Mouse (Mus musculus) MEL (cell line): ENCODE results near the gene Plpp6. TPM values are rescaled to one million over a fixed set of nuclear protein-coding genes. Genes with fewer than 3 reads are reported as not detected.

ENCODE experiments used
- DNase-seq: peaks from one replicate; pipeline ENCODE4 v3.0.0; 2011; ENCODE audit warnings: low read depth, low spot score
- H3K27ac ChIP-seq: 2 replicates; pipeline ENCODE4 v1.5.1; 2012; ENCODE audit warnings: low read depth, mild to moderate bottlenecking, control low read depth, low read length, moderate library complexity; ENCODE audit not compliant: control insufficient read depth
- H3K27me3 ChIP-seq, 2 experiments: fragments of 150-350 bp in 1 of 2; sonication (generic) in 1 of 2; 2 replicates each; pipeline ENCODE4 v1.6.1; 2012; ENCODE audit warnings: low read length in 2 of 2, mild to moderate bottlenecking in 2 of 2, improper control_type of control experiment in 1 of 2, moderate library complexity in 1 of 2; ENCODE audit not compliant: insufficient read depth in 2 of 2, control insufficient read depth in 1 of 2
- H3K36me3 ChIP-seq, 2 experiments: 2 replicates each; pipeline ENCODE4 v1.6.1; 2012 to 2014; ENCODE audit warnings: low read length in 2 of 2, improper control_type of control experiment in 1 of 2, inconsistent platforms in 1 of 2, mild to moderate bottlenecking in 1 of 2; ENCODE audit not compliant: insufficient read depth in 2 of 2, control insufficient read depth in 1 of 2
- H3K4me1 ChIP-seq, 2 experiments: fragments of 150-350 bp in 1 of 2; sonication (generic) in 1 of 2; 2 replicates each; pipeline ENCODE4 v1.6.1; 2012; ENCODE audit warnings: low read length in 2 of 2, improper control_type of control experiment in 1 of 2, mild to moderate bottlenecking in 1 of 2; ENCODE audit not compliant: insufficient read depth in 2 of 2, control insufficient read depth in 1 of 2
- H3K4me3 ChIP-seq, 2 experiments: fragments of 150-350 bp in 1 of 2; sonication (generic) in 1 of 2; 2 replicates each; pipeline ENCODE4 v1.5.1; 2012; ENCODE audit warnings: low read depth in 2 of 2, low read length in 2 of 2, mild to moderate bottlenecking in 2 of 2, moderate library complexity in 2 of 2, control low read depth in 1 of 2, improper control_type of control experiment in 1 of 2; ENCODE audit not compliant: control insufficient read depth in 1 of 2, insufficient read depth in 1 of 2
- H3K79me2 ChIP-seq: 2 replicates; pipeline ENCODE4 v1.6.1; 2012; ENCODE audit warnings: mild to moderate bottlenecking, low read length, moderate library complexity; ENCODE audit not compliant: control insufficient read depth, poor library complexity, insufficient read depth
- H3K9ac ChIP-seq: 2 replicates; pipeline ENCODE4 v1.6.1; 2012; ENCODE audit warnings: low read depth, mild to moderate bottlenecking, control low read depth, low read length, moderate library complexity; ENCODE audit not compliant: control insufficient read depth, poor library complexity, severe bottlenecking
- H3K9me3 ChIP-seq: fragments of 150-350 bp; sonication (generic); replicated peaks from 2 replicates; pipeline ENCODE4 v1.6.1; 2012; ENCODE audit warnings: mild to moderate bottlenecking, low read length, improper control_type of control experiment, moderate library complexity; ENCODE audit not compliant: insufficient read depth
- BHLHE40 ChIP-seq: IDR thresholded peaks from 2 replicates; pipeline ENCODE4 v1.6.1; 2012; ENCODE audit warnings: low read depth, mild to moderate bottlenecking, inconsistent platforms, low read length, improper control_type of control experiment, borderline replicate concordance
- CHD2 ChIP-seq: IDR thresholded peaks from 2 replicates; pipeline ENCODE4 v1.6.1; 2011; ENCODE audit warnings: low read length, improper control_type of control experiment
- ELF1 ChIP-seq: IDR thresholded peaks from 2 replicates; pipeline ENCODE4 v1.6.1; 2014; ENCODE audit warnings: low read depth, mild to moderate bottlenecking, inconsistent platforms, low read length, improper control_type of control experiment, moderate library complexity
- EP300 ChIP-seq, 2 experiments: IDR thresholded peaks; 2 replicates each; pipeline ENCODE4 v1.6.1; 2011; ENCODE audit warnings: improper control_type of control experiment in 2 of 2, low read length in 2 of 2, low read depth in 1 of 2, mild to moderate bottlenecking in 1 of 2
- ETS1 ChIP-seq: IDR thresholded peaks from 2 replicates; pipeline ENCODE4 v1.6.1; 2012; ENCODE audit warnings: low read depth, mild to moderate bottlenecking, inconsistent platforms, low read length, improper control_type of control experiment, moderate library complexity
- GATA1 ChIP-seq: IDR thresholded peaks from 2 replicates; pipeline ENCODE4 v1.6.1; 2011; ENCODE audit warnings: low read depth, low read length, improper control_type of control experiment
- KAT2A ChIP-seq: conservative IDR thresholded peaks from 2 replicates; pipeline ENCODE4 v1.6.1; 2012; ENCODE audit warnings: low read depth, low read length, improper control_type of control experiment, inconsistent platforms
- MAFK ChIP-seq: IDR thresholded peaks from 2 replicates; pipeline ENCODE4 v1.6.1; 2011; ENCODE audit warnings: low read depth, mild to moderate bottlenecking, low read length, improper control_type of control experiment, borderline replicate concordance
- MEF2A ChIP-seq: IDR thresholded peaks from 2 replicates; pipeline ENCODE4 v1.6.1; 2014; ENCODE audit warnings: low read depth, mild to moderate bottlenecking, inconsistent platforms, low read length, improper control_type of control experiment; ENCODE audit not compliant: poor library complexity, insufficient replicate concordance, severe bottlenecking; ENCODE audit errors: extremely low read depth
- MXI1 ChIP-seq: IDR thresholded peaks from 2 replicates; pipeline ENCODE4 v1.6.1; 2011; ENCODE audit warnings: mild to moderate bottlenecking, low read depth, low read length, improper control_type of control experiment
- MYB ChIP-seq: IDR thresholded peaks from 2 replicates; pipeline ENCODE4 v1.6.1; 2011; ENCODE audit warnings: mild to moderate bottlenecking, low read depth, low read length, improper control_type of control experiment
- MYC ChIP-seq: IDR thresholded peaks from 2 replicates; pipeline ENCODE4 v1.6.1; 2011; ENCODE audit warnings: low read depth, mild to moderate bottlenecking, low read length, improper control_type of control experiment, moderate library complexity
- POLR2A ChIP-seq, 2 experiments: IDR thresholded peaks; 2 replicates each; pipeline ENCODE4 v1.6.1; 2011 to 2012; ENCODE audit warnings: low read length in 2 of 2, mild to moderate bottlenecking in 2 of 2, control low read depth in 1 of 2, improper control_type of control experiment in 1 of 2, low read depth in 1 of 2, moderate library complexity in 1 of 2; ENCODE audit not compliant: control insufficient read depth in 1 of 2, insufficient read depth in 1 of 2, poor library complexity in 1 of 2
- POLR2AphosphoS2 ChIP-seq: IDR thresholded peaks from 2 replicates; pipeline ENCODE4 v1.6.1; 2011; ENCODE audit warnings: low read length, improper control_type of control experiment
- RAD21 ChIP-seq: IDR thresholded peaks from 2 replicates; pipeline ENCODE4 v1.6.1; 2011; ENCODE audit warnings: mild to moderate bottlenecking, low read depth, low read length, improper control_type of control experiment
- RCOR1 ChIP-seq: IDR thresholded peaks from 2 replicates; pipeline ENCODE4 v1.6.1; 2012; ENCODE audit warnings: low read depth, mild to moderate bottlenecking, inconsistent platforms, low read length, improper control_type of control experiment
- SIN3A ChIP-seq: IDR thresholded peaks from 2 replicates; pipeline ENCODE4 v1.6.1; 2012; ENCODE audit warnings: low read length, improper control_type of control experiment, inconsistent platforms
- SMC3 ChIP-seq: IDR thresholded peaks from 2 replicates; pipeline ENCODE4 v1.6.1; 2011; ENCODE audit warnings: low read depth, low read length, improper control_type of control experiment
- TBP ChIP-seq: IDR thresholded peaks from 2 replicates; pipeline ENCODE4 v1.8.0; 2011; ENCODE audit warnings: low read depth, low read length, improper control_type of control experiment
- TCF12 ChIP-seq: IDR thresholded peaks from 2 replicates; pipeline ENCODE4 v1.6.1; 2014; ENCODE audit warnings: low read depth, mild to moderate bottlenecking, inconsistent platforms, low read length, improper control_type of control experiment, moderate library complexity
- UBTF ChIP-seq: IDR thresholded peaks from 2 replicates; pipeline ENCODE4 v1.6.1; 2012; ENCODE audit warnings: low read depth, mild to moderate bottlenecking, inconsistent platforms, low read length, improper control_type of control experiment, moderate library complexity, borderline replicate concordance; ENCODE audit not compliant: insufficient read depth
- USF2 ChIP-seq, 2 experiments: IDR thresholded peaks; 2 replicates each; pipeline ENCODE4 v1.6.1; 2011 to 2012; ENCODE audit warnings: improper control_type of control experiment in 2 of 2, low read length in 2 of 2, borderline replicate concordance in 1 of 2, inconsistent platforms in 1 of 2, low read depth in 1 of 2, mild to moderate bottlenecking in 1 of 2; ENCODE audit not compliant: insufficient read depth in 1 of 2
- ZC3H11A ChIP-seq: IDR thresholded peaks from 2 replicates; pipeline ENCODE4 v1.6.1; 2012; ENCODE audit warnings: low read depth, mild to moderate bottlenecking, inconsistent platforms, low read length, improper control_type of control experiment
- ZNF384 ChIP-seq: IDR thresholded peaks from 2 replicates; pipeline ENCODE4 v1.6.1; 2012; ENCODE audit warnings: low read depth, mild to moderate bottlenecking, inconsistent platforms, low read length, improper control_type of control experiment
- polyA plus RNA-seq, 2 experiments: library from polyadenylated mRNA; stranded (reverse) in 1 of 2; unstranded in 1 of 2; fragments of >175 nt in 1 of 2; fragments of >200 nt in 1 of 2; gene quantifications; 2 replicates each; pipeline versions ENCODE4 v1.2.1 to v1.2.4; 2012; ENCODE audit warnings: low replicate concordance in 2 of 2, low read depth in 1 of 2; ENCODE audit not compliant: insufficient read length in 2 of 2, insufficient read depth in 1 of 2, missing spikeins in 1 of 2
- total RNA-seq: library from RNA; depleted of rRNA; stranded (reverse); fragments of 300-350 nt; gene quantifications from 2 replicates; pipeline ENCODE4 v1.2.3, GENCODE M21; 2012

The Plpp6 gene
- total and polyA plus RNA-seq, 3 experiments: 0.08 to 1.9 TPM; not detected in 1

GRCm38 (mm10) chr19:29015410-29016203 lies 51.9 kb downstream of the Plpp6 start:
- H3K9ac ChIP-seq: no peak overlapping the region; the same call in 1 of the 2 replicates
- DNase-seq: peak; percentile 64
- peaks cover 17 to 27% of the 10 kb centered on the region in 2 experiments for H3K36me3 ChIP-seq
- peak; percentile 62; the same call in 1 of the 2 replicates for TF ChIP-seq MXI1
- TF ChIP-seq ETS1: no peak
- 0 out of 2 replicates have a peak, but pooled peaks have one; percentile 36 for TF ChIP-seq MYC
- TF ChIP-seq TBP: no peak
- peak; percentile 31; the same call in 1 of the 2 replicates for TF ChIP-seq TCF12
- peak; percentile 66 for TF ChIP-seq SIN3A
- no peak for TF ChIP-seq USF2 (IDR thresholded peaks at IDR 0.05; ENCODE audit: borderline replicate concordance in 1 of 2, insufficient read depth in 1 of 2, low read depth in 1 of 2, low read length in 2 of 2)
- peak; percentile 51 to 66; a peak in 3 of 4 replicates for TF ChIP-seq EP300 (IDR thresholded peaks at IDR 0.05; ENCODE audit: low read depth in 1 of 2, low read length in 2 of 2)
- TF ChIP-seq RCOR1: peak; percentile 20; the same call in 1 of the 2 replicates
- peak; percentile 49; the same call in 1 of the 2 replicates for TF ChIP-seq MEF2A
- peak; percentile 70 for TF ChIP-seq GATA1
- no peak for TF ChIP-seq RAD21
- H3K27ac ChIP-seq: peak overlapping the region; percentile 35; the same call in 1 of the 2 replicates
- no peak overlapping the region for H3K4me3 ChIP-seq
- H3K79me2 ChIP-seq: no peaks in the 10 kb centered on the region
- peaks cover 6 to 8% of the 10 kb centered on the region in 2 experiments for H3K4me1 ChIP-seq
- no peaks in the 10 kb centered on the region for H3K27me3 ChIP-seq
- no peaks in the 10 kb centered on the region for H3K9me3 ChIP-seq

- no peaks in the 10 kb centered on the region for H3K9me3 ChIP-seq
- H3K36me3 ChIP-seq: peaks cover 17 to 29% of the 10 kb centered on the region in 2 experiments
- 0 out of 2 replicates have a peak overlapping the region, but pooled peaks have one; percentile 34 for H3K27ac ChIP-seq
- no peaks in the 10 kb centered on the region for H3K27me3 ChIP-seq
- H3K4me1 ChIP-seq: peaks cover 6 to 8% of the 10 kb centered on the region in 2 experiments
- H3K79me2 ChIP-seq: no peaks in the 10 kb centered on the region
- H3K9ac ChIP-seq: no peak overlapping the region
- no peak for TF ChIP-seq BHLHE40
- TF ChIP-seq USF2 (IDR thresholded peaks at IDR 0.05; ENCODE audit: borderline replicate concordance in 1 of 2, insufficient read depth in 1 of 2, low read depth in 1 of 2, low read length in 2 of 2): no peak
- no peak for TF ChIP-seq POLR2A (IDR thresholded peaks at IDR 0.05; ENCODE audit: control insufficient read depth in 1 of 2, insufficient read depth in 1 of 2, low read depth in 1 of 2, low read length in 2 of 2, poor library complexity in 1 of 2)
- no peak for TF ChIP-seq ZC3H11A
- no peak for TF ChIP-seq POLR2AphosphoS2
- TF ChIP-seq ZNF384: no peak
- TF ChIP-seq SMC3: no peak
- no peak for TF ChIP-seq GATA1
- TF ChIP-seq CHD2: no peak
- no peak for TF ChIP-seq UBTF
- TF ChIP-seq ELF1: no peak
- TF ChIP-seq EP300 (IDR thresholded peaks at IDR 0.05; ENCODE audit: low read depth in 1 of 2, low read length in 2 of 2): no peak
- no peak for TF ChIP-seq KAT2A
- TF ChIP-seq MYB: no peak
- TF ChIP-seq MAFK: no peak
- TF ChIP-seq, all 39 proteins: peak for 0
- no peak overlapping the region for H3K4me3 ChIP-seq
- no peak for DNase-seq
These were observed 52.5 kb downstream of the Plpp6 start for GRCm38 (mm10) chr19:29016204-29016765.
